ENCODE assay signal across 8 mouse cellular contexts in the genomic region with DNA sequence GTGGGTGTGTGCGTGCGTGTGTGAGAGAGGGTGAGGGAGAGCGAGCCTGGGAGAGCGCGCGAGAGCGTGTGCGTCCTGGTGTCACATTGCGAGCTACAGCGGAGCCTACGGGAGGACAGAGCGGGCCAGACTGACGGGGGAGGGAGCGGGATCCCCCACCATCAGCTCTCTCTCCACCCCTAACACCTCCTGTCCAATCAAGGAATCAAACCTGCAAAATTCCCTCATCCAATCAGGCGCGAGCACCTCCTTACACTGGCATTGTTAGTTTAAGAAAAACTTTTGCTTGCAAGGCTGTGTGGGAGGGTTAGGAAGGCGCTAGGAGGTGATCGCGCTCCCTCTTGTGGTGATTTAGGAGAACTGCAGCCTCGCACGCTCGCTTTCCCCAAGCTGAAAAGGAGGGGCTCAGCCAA. TPM values are rescaled to one million over a fixed set of nuclear protein-coding genes. Genes with fewer than 3 reads are reported as not detected.
DNase-seq lines count a peak whose midpoint lies in the region; ATAC-seq and TF ChIP-seq lines count a peak whose summit lies in the region.

Ephb1 (minus strand) TSS at position 133 of the 413 bp plus-strand sequence.

- peak within 1 kb of the TSS; percentile 87 for H3K9ac ChIP-seq in hindbrain, embryonic 16.5 days (ENCODE audit: low read depth, low read length)

- peak; percentile 89 for ATAC-seq in common myeloid progenitor, adult 5-6 weeks (replicated peaks; ENCODE audit: low read depth, poor library complexity, severe bottlenecking)
- peak; percentile 97 for ATAC-seq in hindbrain, embryonic 16.5 days

- H3K4me1 ChIP-seq in hindbrain, embryonic 16.5 days (ENCODE audit: control insufficient read depth, insufficient read depth, low read depth, low read length) = peaks cover 5% of the 10 kb centered on the region

- WGBS in hindbrain, embryonic 16.5 days = under 1% methylated on average over 22 of the region's 22 CpGs

- peaks cover 11% of the 10 kb centered on the region; the same call in 1 of the 2 replicates for H3K27me3 ChIP-seq in hindbrain, embryonic 16.5 days (replicated peaks; ENCODE audit: control insufficient read depth, insufficient read depth, low read length)

- H3K36me3 ChIP-seq in hindbrain, embryonic 16.5 days (ENCODE audit: control insufficient read depth, insufficient read depth, low read length) = no peaks in the 10 kb centered on the region

- H3K9me3 ChIP-seq in hindbrain, embryonic 16.5 days (ENCODE audit: control insufficient read depth, low read length) = no peaks in the 10 kb centered on the region

- peak within 1 kb of the TSS; percentile 84 for H3K4me2 ChIP-seq in hindbrain, embryonic 16.5 days (ENCODE audit: low read length)

- no peak for TF ChIP-seq CTCF in gastrocnemius, adult 2 months (IDR thresholded peaks at IDR 0.05)

- H3K4me3 ChIP-seq in gastrocnemius, adult 2 months = peak within 1 kb of the TSS; percentile 84
- H3K4me3 ChIP-seq in hindbrain, embryonic 16.5 days (ENCODE audit: low read length) = peak within 1 kb of the TSS; percentile 77

- intact Hi-C loops in gastrocnemius, adult 2 months (cut with DNase I) = loop anchor here (2.0 to 10.0 kb wide), 8 partner anchors 88 to 1040 kb away; no protein-coding TSS in a partner anchor

- peak within 1 kb of the TSS; percentile 24; the same call in 1 of the 2 replicates for H3K27ac ChIP-seq in gastrocnemius, adult 2 months
- peak within 1 kb of the TSS; percentile 88 for H3K27ac ChIP-seq in hindbrain, embryonic 16.5 days (ENCODE audit: low read depth, low read length)

- DNase-seq in ZHBTc4 (ENCODE audit: low read depth, low spot score) = peak; percentile 95
- peak; percentile 79 for DNase-seq in gastrocnemius, adult 2 months
- peak; percentile 85 to 87 for DNase-seq in left cerebral cortex, adult 18-20 months (ENCODE audit: low spot score in 2 of 2)
- peak; percentile 80 to 83 for DNase-seq in lung, postnatal 4 days
- peak; percentile 84 to 90 for DNase-seq in right cerebral cortex, adult 2 months (ENCODE audit: low spot score in 2 of 2)
- DNase-seq in yolk sac, embryonic 10.5 days (ENCODE audit: low spot score) = peak; percentile 82

RNA-seq across cellular contexts. Expression of gene Ephb1, which starts in this region (rescaled TPM):
- 0.92 TPM in 1 of 2 replicates, not detected in the other for total RNA-seq in common myeloid progenitor, adult 5-6 weeks (2017)
- 1 to 10 TPM in 1 of 2 experiments, under 1 TPM in 1; 0.48 to 1.0 TPM for total RNA-seq in gastrocnemius, adult 2 months (2021)
- 41.2 and 47.5 TPM in 2 replicates for polyA plus RNA-seq in hindbrain, embryonic 16.5 days (2015; fragmentation: Nextera tagmentation; extraction: Ambion mirVana)
- 10 to 100 TPM; 20.3 to 26.9 TPM for total RNA-seq in left cerebral cortex, adult 18-20 months (2021)

Comparison
In these comparisons a context has a peak if more than half of its experiments do, and no peak if none do; other contexts are left out.
1. Peak in every context shown above with its lines: DNase-seq, ATAC-seq, H3K4me3 ChIP-seq and H3K27ac ChIP-seq.
2. RNA of gene Ephb1 (total RNA-seq): 20.3 to 26.9 TPM in left cerebral cortex, adult 18-20 months; 0.48 to 1.0 TPM in gastrocnemius, adult 2 months and 0.92 TPM in common myeloid progenitor, adult 5-6 weeks; every median in the first group is over 10 times any median in the second.
3. Peak in ATAC-seq in common myeloid progenitor, adult 5-6 weeks; RNA of the gene not detected or under 1 TPM.